Mouse (Mus musculus): Measurements from ENCODE around the gene Olfr935. TPM values are rescaled to one million over a fixed set of nuclear protein-coding genes. Genes with fewer than 3 reads are reported as not detected.

The Olfr935 gene
- polyA plus RNA-seq (2016; fragmentation: Nextera tagmentation; extraction: Ambion mirVana), result not detected in 2 replicates

DNA sequence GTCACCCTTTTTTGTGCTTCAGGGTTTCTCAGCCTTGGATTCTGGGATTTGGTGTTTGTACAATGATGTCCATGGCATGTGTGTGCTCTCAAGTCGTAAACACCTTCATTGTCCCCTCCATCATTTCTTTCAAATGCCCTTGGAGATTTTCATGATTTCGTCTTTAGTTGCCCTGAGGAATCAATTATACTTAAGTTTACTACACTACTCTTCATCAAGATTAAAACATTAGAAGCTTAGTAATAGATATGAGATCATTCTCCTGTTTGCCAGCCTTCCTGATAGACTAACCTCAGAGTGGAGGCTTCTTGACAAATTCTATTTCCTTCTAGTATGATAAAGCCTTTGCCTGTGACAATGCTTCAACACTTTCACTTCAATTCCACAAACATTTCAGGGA lies at the start of gene Olfr935:
Olfr935 (minus strand) TSS at position 101 of the 400 bp plus-strand sequence.
- Histone ChIP-seq H3K4me3 (no peak within 1 kb of the TSS), H3K27ac (no peak within 1 kb of the TSS), H3K36me3 (no peaks in the 10 kb centered on the region), H3K9me3 (no peaks in the 10 kb centered on the region), H3K27me3 (ENCODE audit: insufficient read depth, poor library complexity, severe bottlenecking) (no peaks in the 10 kb centered on the region), H3K4me1 (replicated peaks) (no peaks in the 10 kb centered on the region)
- DNase-seq (ENCODE audit: low spot score), result no peak
- WGBS, result 84% methylated on average over 2 of the region's 2 CpGs

DNA sequence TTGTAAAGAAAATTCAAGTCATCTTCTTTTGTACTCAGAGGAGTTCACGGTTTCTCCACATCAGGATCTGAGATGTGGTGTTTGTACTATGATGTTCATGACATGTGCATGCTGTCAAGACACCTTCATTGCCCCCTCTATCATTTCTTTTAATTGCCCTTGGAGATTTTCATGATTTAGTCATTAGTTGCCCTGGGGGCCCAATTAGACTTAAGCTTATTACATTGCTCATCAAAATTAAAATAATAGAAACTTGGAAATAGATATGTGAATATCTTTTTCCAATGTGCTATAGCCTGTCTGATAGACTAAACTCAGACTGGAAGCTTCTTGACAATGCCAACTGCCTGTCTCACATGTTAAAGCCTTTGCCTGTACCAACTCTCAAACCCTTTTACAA lies 23.8 kb upstream of the Olfr935 start, which contains the start of gene Olfr146:
Olfr146 (minus strand) TSS at position 101 of the 400 bp plus-strand sequence.
- no peak for DNase-seq (ENCODE audit: low spot score)
- WGBS, result 81% methylated on average over 1 of the region's 1 CpGs
- Histone ChIP-seq H3K36me3 (no peaks in the 10 kb centered on the region), H3K9me3 (no peaks in the 10 kb centered on the region), H3K4me1 (replicated peaks) (no peaks in the 10 kb centered on the region), H3K27ac (no peak within 1 kb of the TSS), H3K27me3 (ENCODE audit: insufficient read depth, poor library complexity, severe bottlenecking) (no peaks in the 10 kb centered on the region), H3K4me3 (no peak within 1 kb of the TSS)

DNA sequence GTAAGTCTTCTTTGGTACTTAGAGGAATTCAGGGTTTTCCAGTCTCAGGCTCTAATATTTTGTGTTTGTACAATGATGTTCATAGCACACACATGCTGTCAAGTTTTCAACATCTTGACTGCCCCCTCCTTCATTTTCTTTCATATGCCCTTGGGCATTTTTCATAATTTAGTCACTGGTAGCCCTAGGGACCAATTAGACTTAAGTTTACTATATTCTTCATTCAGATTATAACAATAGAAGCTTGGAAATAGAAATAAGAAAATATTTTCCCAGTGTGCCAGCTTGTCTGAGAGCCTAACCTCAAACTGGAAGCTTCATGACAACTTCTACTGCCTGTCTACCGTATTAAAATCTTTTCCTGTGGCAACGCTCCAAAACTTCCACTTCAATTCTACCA lies 11.3 kb downstream of the Olfr935 start, which contains the start of gene Olfr934:
Olfr934 (minus strand) TSS at position 101 of the 400 bp plus-strand sequence.
- Histone ChIP-seq H3K27me3 (ENCODE audit: insufficient read depth, poor library complexity, severe bottlenecking) (no peaks in the 10 kb centered on the region), H3K36me3 (no peaks in the 10 kb centered on the region), H3K27ac (no peak within 1 kb of the TSS), H3K4me3 (no peak within 1 kb of the TSS), H3K4me1 (replicated peaks) (no peaks in the 10 kb centered on the region), H3K9me3 (no peaks in the 10 kb centered on the region)
- 96% methylated on average over 2 of the region's 2 CpGs for WGBS
- no peak for DNase-seq (ENCODE audit: low spot score)

DNA sequence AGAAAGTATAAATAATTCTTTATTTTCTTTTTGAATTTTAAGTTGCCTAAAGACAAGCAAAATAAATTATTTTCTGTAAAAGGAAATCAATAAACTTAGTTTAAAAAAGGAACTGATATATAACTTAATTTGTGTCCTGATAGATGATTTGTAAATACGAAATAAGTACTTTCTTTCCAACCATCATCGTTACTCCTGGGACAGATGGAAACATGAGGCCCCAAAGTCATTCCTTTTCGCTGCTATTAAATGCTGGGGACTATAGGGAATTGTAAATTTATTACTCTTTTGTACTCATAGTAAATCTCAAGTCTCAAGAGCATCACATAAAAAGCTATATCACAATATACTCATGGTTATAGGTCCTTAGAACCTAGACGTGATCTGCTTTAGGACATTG lies 27.5 kb downstream of the Olfr935 start, which contains the start of gene Olfr933:
Olfr933 (plus strand) TSS at position 301 of the 400 bp plus-strand sequence.
- 82% methylated on average over 4 of the region's 4 CpGs for WGBS
- Histone ChIP-seq H3K36me3 (no peaks in the 10 kb centered on the region), H3K27me3 (ENCODE audit: insufficient read depth, poor library complexity, severe bottlenecking) (no peaks in the 10 kb centered on the region), H3K4me1 (replicated peaks) (no peaks in the 10 kb centered on the region), H3K4me3 (no peak within 1 kb of the TSS), H3K9me3 (no peaks in the 10 kb centered on the region), H3K27ac (no peak within 1 kb of the TSS)
- DNase-seq (ENCODE audit: low spot score), result no peak

DNA sequence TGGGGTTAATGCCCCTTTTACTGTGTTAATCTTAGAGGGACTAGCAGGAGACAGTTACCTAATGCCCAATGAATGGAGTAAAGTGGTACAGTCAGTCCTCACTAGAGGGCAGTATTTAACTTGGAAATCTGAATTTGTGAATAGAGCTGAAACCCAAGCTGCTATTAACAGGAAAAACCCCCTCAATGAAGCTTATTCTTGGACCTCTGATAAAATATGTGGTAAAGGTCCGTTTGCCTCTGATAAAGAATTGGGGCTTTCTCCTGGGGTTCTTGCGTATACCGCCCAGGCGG lies 45.4 kb downstream of the Olfr935 start:
- 87% methylated on average over 4 of the region's 4 CpGs for WGBS
- DNase-seq (ENCODE audit: low spot score), result no peak
- Histone ChIP-seq H3K27ac (no peak overlapping the region), H3K4me3 (no peak overlapping the region), H3K9me3 (no peaks in the 10 kb centered on the region), H3K27me3 (ENCODE audit: insufficient read depth, poor library complexity, severe bottlenecking) (no peaks in the 10 kb centered on the region), H3K36me3 (no peaks in the 10 kb centered on the region), H3K4me1 (replicated peaks) (no peaks in the 10 kb centered on the region)

DNA sequence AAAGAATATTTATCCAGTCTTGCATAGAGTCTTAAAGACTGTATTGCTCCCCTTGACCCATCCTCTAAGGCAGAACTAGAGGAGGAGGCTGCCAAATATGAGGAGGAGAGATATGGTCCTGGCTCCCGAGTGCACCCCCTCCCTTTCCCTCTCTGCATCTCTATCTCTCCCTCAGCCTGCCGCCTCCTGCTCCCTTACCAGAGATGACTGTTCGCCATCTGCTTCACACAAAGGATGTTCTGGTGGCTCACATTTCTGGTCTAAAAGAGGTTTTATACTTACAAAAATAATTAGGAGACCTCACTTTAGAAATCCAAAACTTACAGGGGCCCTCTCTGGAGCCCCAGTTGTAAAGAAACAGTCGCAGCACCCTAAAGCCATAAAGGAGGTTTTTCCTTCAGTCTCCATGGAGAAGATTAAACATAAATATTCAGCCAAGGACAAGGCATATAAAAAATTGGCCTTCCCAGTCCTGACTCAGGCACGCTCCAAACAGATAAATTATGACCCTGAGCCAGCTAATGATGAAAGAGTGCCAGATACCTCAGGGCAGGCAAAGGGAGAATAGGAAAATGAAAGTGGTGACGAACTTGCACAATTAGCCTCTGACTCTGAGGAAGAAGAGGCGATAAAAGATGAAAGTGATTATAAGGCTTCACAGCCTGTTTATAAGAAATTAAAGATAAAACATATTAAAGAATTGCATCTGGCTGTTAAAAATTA lies 45.9 kb downstream of the Olfr935 start:
- no peaks in the 10 kb centered on the region for H3K27me3 ChIP-seq (ENCODE audit: insufficient read depth, poor library complexity, severe bottlenecking)
- no peaks in the 10 kb centered on the region for H3K36me3 ChIP-seq
- H3K27ac ChIP-seq, result no peak overlapping the region
- 91% methylated on average over 7 of the region's 7 CpGs for WGBS
- no peaks in the 10 kb centered on the region for H3K4me1 ChIP-seq (replicated peaks)
- no peak overlapping the region for H3K4me3 ChIP-seq
- no peak for DNase-seq (ENCODE audit: low spot score)
- no peaks in the 10 kb centered on the region for H3K9me3 ChIP-seq

Other genes with a start within 250 kb of the Olfr935 start
- not detected in 2 replicates for gene Olfr920, start 247.4 kb downstream of the Olfr935 start, polyA plus RNA-seq (2016; fragmentation: Nextera tagmentation; extraction: Ambion mirVana)
- gene Olfr921, start 226.6 kb downstream of the Olfr935 start, polyA plus RNA-seq (2016; fragmentation: Nextera tagmentation; extraction: Ambion mirVana), result not detected in 2 replicates
- gene Olfr922, start 185.1 kb downstream of the Olfr935 start, polyA plus RNA-seq (2016; fragmentation: Nextera tagmentation; extraction: Ambion mirVana), result not detected in 2 replicates
- gene Olfr923, start 173.1 kb downstream of the Olfr935 start, polyA plus RNA-seq (2016; fragmentation: Nextera tagmentation; extraction: Ambion mirVana), result not detected in 2 replicates
- not detected in 2 replicates for gene Olfr924, start 155.2 kb downstream of the Olfr935 start, polyA plus RNA-seq (2016; fragmentation: Nextera tagmentation; extraction: Ambion mirVana)
- gene Olfr26, start 144.6 kb downstream of the Olfr935 start, polyA plus RNA-seq (2016; fragmentation: Nextera tagmentation; extraction: Ambion mirVana), result not detected in 2 replicates
- gene Olfr926, start 122.6 kb downstream of the Olfr935 start, polyA plus RNA-seq (2016; fragmentation: Nextera tagmentation; extraction: Ambion mirVana), result not detected in 2 replicates
- not detected in 2 replicates for gene Olfr930, start 69.9 kb downstream of the Olfr935 start, polyA plus RNA-seq (2016; fragmentation: Nextera tagmentation; extraction: Ambion mirVana)
- not detected in 2 replicates for gene Olfr933, start 27.4 kb downstream of the Olfr935 start, polyA plus RNA-seq (2016; fragmentation: Nextera tagmentation; extraction: Ambion mirVana)
- not detected in 2 replicates for gene Olfr934, start 11.4 kb downstream of the Olfr935 start, polyA plus RNA-seq (2016; fragmentation: Nextera tagmentation; extraction: Ambion mirVana)
- not detected in 2 replicates for gene Olfr146, start 23.7 kb upstream of the Olfr935 start, polyA plus RNA-seq (2016; fragmentation: Nextera tagmentation; extraction: Ambion mirVana)
- not detected in 2 replicates for gene Olfr937, start 65.3 kb upstream of the Olfr935 start, polyA plus RNA-seq (2016; fragmentation: Nextera tagmentation; extraction: Ambion mirVana)
- not detected in 2 replicates for gene Olfr938, start 79.2 kb upstream of the Olfr935 start, polyA plus RNA-seq (2016; fragmentation: Nextera tagmentation; extraction: Ambion mirVana)
- gene Olfr27, start 128.4 kb upstream of the Olfr935 start, polyA plus RNA-seq (2016; fragmentation: Nextera tagmentation; extraction: Ambion mirVana), result not detected in 2 replicates
- not detected in 2 replicates for gene Olfr943, start 166.6 kb upstream of the Olfr935 start, polyA plus RNA-seq (2016; fragmentation: Nextera tagmentation; extraction: Ambion mirVana)
- gene Olfr944, start 202.2 kb upstream of the Olfr935 start, polyA plus RNA-seq (2016; fragmentation: Nextera tagmentation; extraction: Ambion mirVana), result not detected in 2 replicates